Mouse (Mus musculus) limb, embryonic 14.5 days (tissue): ENCODE results near the gene Traf3ip3. TPM values are rescaled to one million over a fixed set of nuclear protein-coding genes. Genes with fewer than 3 reads are reported as not detected.

Experiments used
- ATAC-seq: fragments of 200-750 bp; cut with Nextera tagmentation; 2 replicates; pipeline ENCODE4 v1.8.0; 2017; ENCODE audit warnings: low read depth, moderate number of reproducible peaks, moderate TSS enrichment; ENCODE audit not compliant: low FRiP score
- DNase-seq: peaks from one replicate; pipeline ENCODE4 v3.0.0-alpha.2; 2015; ENCODE audit warnings: low spot score
- H3K27ac ChIP-seq: fragments of 300-500 bp; sonication (generic); replicated peaks from 2 replicates; pipeline ENCODE4 v1.5.1; 2014; ENCODE audit warnings: low read depth, mild to moderate bottlenecking, low read length, moderate library complexity, mixed read lengths
- H3K27me3 ChIP-seq: fragments of 300-500 bp; sonication (generic); 2 replicates; pipeline ENCODE4 v1.6.1; 2014; ENCODE audit warnings: low read length, mixed read lengths; ENCODE audit not compliant: control insufficient read depth, insufficient read depth
- H3K36me3 ChIP-seq: fragments of 300-500 bp; sonication (generic); 2 replicates; pipeline ENCODE4 v1.6.1; 2014; ENCODE audit warnings: mild to moderate bottlenecking, low read length, moderate library complexity, mixed read lengths; ENCODE audit not compliant: control insufficient read depth, insufficient read depth
- H3K4me1 ChIP-seq: fragments of 300-500 bp; sonication (generic); 2 replicates; pipeline ENCODE4 v1.6.1; 2014; ENCODE audit warnings: antibody characterized with exemption, low read length, mixed read lengths; ENCODE audit not compliant: control insufficient read depth, insufficient read depth
- H3K4me2 ChIP-seq: fragments of 300-500 bp; sonication (generic); replicated peaks from 2 replicates; pipeline ENCODE4 v1.6.1; 2014; ENCODE audit warnings: low read depth, mild to moderate bottlenecking, low read length, moderate library complexity; ENCODE audit not compliant: severe bottlenecking
- H3K4me3 ChIP-seq: fragments of 300-500 bp; sonication (generic); replicated peaks from 2 replicates; pipeline ENCODE4 v1.5.1; 2014; ENCODE audit warnings: low read length
- H3K9ac ChIP-seq: fragments of 300-500 bp; sonication (generic); 2 replicates; pipeline ENCODE4 v1.6.1; 2014; ENCODE audit warnings: mild to moderate bottlenecking, low read depth, low read length, moderate library complexity; ENCODE audit not compliant: severe bottlenecking
- H3K9me3 ChIP-seq: fragments of 300-500 bp; sonication (generic); 2 replicates; pipeline ENCODE4 v1.6.1; 2016; ENCODE audit warnings: low read length; ENCODE audit not compliant: control insufficient read depth
- POLR2A ChIP-seq: fragments of 200-500 bp; IDR thresholded peaks from 2 replicates; pipeline ENCODE4 v1.8.0; 2012; ENCODE audit warnings: inconsistent platforms, mild to moderate bottlenecking, moderate library complexity, borderline replicate concordance; ENCODE audit not compliant: insufficient read depth, insufficient read length; ENCODE audit errors: extremely low read depth
- WGBS: fragments of 180-500 bp; shearing (Covaris S2); extraction: QIAGEN DNeasy Blood & Tissue Kit; methylation state at CpG from one replicate; pipeline ENCODE4 v1.1.7; 2014; 5-methylcytosine and 5-hydroxymethylcytosine counted together
- polyA plus RNA-seq, 2 experiments: library from polyadenylated mRNA; depleted of rRNA in 1 of 2; stranded (reverse) in 1 of 2; unstranded in 1 of 2; fragments of >200 nt; fragmentation: Nextera tagmentation in 1 of 2; extraction: Ambion mirVana in 1 of 2; gene quantifications; 2 replicates each; pipeline versions ENCODE4 v1.2.1 to v1.2.3; 2012 to 2014

Traf3ip3 gene
- polyA plus RNA-seq, 2 experiments: 18.8 to 22.6 TPM

DNA sequence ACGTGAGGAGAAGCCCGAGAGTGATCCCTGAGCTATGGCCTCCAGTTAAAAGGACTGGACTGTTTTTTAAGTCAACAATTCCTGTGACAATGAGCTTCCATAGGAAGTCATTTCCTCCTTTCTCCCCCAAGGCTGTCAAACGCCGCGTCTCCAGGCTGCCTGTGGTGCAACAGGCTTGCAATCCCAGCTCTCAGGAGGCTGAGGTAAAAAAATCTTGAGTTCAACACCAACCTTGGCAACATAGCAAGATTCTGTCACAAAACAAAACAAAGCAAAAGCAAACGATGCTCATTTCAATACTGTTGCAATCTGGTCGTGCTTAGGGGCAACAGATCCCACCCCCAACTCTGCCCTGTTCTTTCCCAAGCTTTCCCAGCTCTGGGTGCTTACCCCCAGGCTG, 63.4 kb downstream of the Traf3ip3 start:
- WGBS: 34% methylated on average over 7 of the region's 7 CpGs
- Histone ChIP-seq H3K4me3 (no peak overlapping the region), H3K9ac (no peak overlapping the region), H3K27ac (no peak overlapping the region), H3K9me3 (no peaks in the 10 kb centered on the region), H3K27me3 (no peaks in the 10 kb centered on the region), H3K36me3 (no peaks in the 10 kb centered on the region), H3K4me1 (no peaks in the 10 kb centered on the region), H3K4me2 (no peak overlapping the region)
- no peak for DNase-seq
- no peak for ATAC-seq
- TF ChIP-seq POLR2A: no peak

DNA sequence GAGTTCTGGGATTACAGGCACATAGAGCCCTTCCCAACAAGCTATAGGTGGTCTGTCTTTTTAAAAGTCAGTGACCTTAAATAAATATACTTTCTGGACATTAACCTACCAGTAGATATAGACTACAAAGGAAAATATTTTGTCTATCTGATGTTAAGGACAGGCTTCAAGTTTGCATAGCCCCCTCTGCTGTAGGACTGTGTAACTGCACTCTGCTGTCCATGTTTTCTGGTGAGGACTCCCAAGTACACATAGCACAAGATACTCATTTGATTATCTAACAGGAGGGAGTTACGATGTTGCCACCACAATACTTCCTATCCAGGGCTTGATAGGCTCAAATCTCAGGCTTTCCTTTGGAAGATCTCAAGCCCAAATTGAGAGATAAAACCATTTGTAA, 67.8 kb downstream of the Traf3ip3 start:
- Histone ChIP-seq H3K27ac (no peak overlapping the region), H3K4me3 (no peak overlapping the region), H3K9me3 (no peaks in the 10 kb centered on the region), H3K4me1 (peaks cover 5% of the 10 kb centered on the region; the same call in 1 of the 2 replicates), H3K4me2 (no peak overlapping the region), H3K36me3 (no peaks in the 10 kb centered on the region), H3K9ac (no peak overlapping the region), H3K27me3 (no peaks in the 10 kb centered on the region)
- 90% methylated on average over 1 of the region's 1 CpGs for WGBS
- ATAC-seq: no peak
- TF ChIP-seq POLR2A: no peak
- no peak for DNase-seq

DNA sequence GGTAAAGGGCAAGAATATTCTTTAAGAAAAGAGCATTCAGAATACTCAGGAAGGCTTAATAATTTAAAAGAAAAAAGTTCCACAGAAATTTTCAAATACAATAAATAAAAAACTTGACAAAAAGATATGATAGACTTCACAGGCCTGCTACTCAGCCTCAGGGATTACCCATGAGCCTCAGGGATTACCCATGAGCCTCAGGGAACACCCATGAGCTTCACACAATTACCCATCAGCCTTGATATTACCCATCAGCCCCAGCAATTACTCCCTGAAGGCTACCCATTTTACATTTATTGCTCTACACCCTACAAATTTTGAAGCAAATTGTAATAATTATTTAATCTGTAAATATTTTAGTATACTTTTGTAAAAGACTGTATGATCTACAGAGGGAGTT, 69.1 kb downstream of the Traf3ip3 start:
- H3K27me3 ChIP-seq: no peaks in the 10 kb centered on the region
- no peak overlapping the region for H3K9ac ChIP-seq
- no peak for ATAC-seq
- no peak overlapping the region for H3K4me2 ChIP-seq
- H3K27ac ChIP-seq: no peak overlapping the region
- peaks cover 5% of the 10 kb centered on the region; the same call in 1 of the 2 replicates for H3K4me1 ChIP-seq
- no peak overlapping the region for H3K4me3 ChIP-seq
- no peak for DNase-seq
- H3K9me3 ChIP-seq: no peaks in the 10 kb centered on the region
- H3K36me3 ChIP-seq: peaks cover 8% of the 10 kb centered on the region
- no peak for TF ChIP-seq POLR2A

GRCm38 (mm10) chr1:193131311-193131948, 70.1 kb downstream of the Traf3ip3 start:
- Histone ChIP-seq H3K36me3 (peaks cover 18% of the 10 kb centered on the region), H3K27me3 (no peaks in the 10 kb centered on the region), H3K9me3 (no peaks in the 10 kb centered on the region), H3K4me2 (no peak overlapping the region), H3K9ac (no peak overlapping the region), H3K4me1 (peaks cover 5% of the 10 kb centered on the region; the same call in 1 of the 2 replicates), H3K4me3 (no peak overlapping the region), H3K27ac (no peak overlapping the region)
- no peak for DNase-seq
- no peak for ATAC-seq
- WGBS: 38% methylated on average over 6 of the region's 6 CpGs
- no peak for TF ChIP-seq POLR2A

DNA sequence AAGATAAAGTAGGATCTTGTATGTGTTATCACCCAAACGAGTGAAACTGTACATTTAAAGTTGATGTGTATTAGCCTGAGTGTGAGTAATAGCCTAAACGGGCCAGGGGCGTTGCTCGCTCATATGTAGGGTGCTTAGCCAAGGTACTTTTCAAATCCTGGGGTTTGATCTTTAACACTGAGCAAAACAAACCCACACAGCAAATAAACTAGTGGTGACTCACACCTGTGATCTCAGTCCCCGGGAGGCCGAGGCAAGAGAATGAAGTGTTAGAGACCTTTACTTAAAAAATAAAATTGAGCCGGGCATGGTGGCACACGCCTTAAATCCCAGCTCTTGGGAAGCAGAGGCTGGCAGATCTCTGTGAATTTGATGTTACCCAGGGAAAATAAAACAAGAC, 70.7 kb downstream of the Traf3ip3 start:
- Histone ChIP-seq H3K4me3 (no peak overlapping the region), H3K27ac (no peak overlapping the region), H3K4me1 (peaks cover 5% of the 10 kb centered on the region; the same call in 1 of the 2 replicates), H3K27me3 (no peaks in the 10 kb centered on the region), H3K9ac (no peak overlapping the region), H3K9me3 (no peaks in the 10 kb centered on the region), H3K4me2 (peak overlapping the region; percentile 66; the same call in 1 of the 2 replicates), H3K36me3 (peaks cover 20% of the 10 kb centered on the region)
- 66% methylated on average over 8 of the region's 8 CpGs for WGBS
- no peak for DNase-seq
- no peak for ATAC-seq
- no peak for TF ChIP-seq POLR2A
